Mouse (Mus musculus) MEL (cell line): ENCODE results near the gene Hspa1b. TPM values are rescaled to one million over a fixed set of nuclear protein-coding genes. Genes with fewer than 3 reads are reported as not detected.

Experiments used
- DNase-seq: peaks from one replicate; pipeline ENCODE4 v3.0.0; 2011; ENCODE audit warnings: low read depth, low spot score
- H3K27ac ChIP-seq: 2 replicates; pipeline ENCODE4 v1.5.1; 2012; ENCODE audit warnings: low read depth, mild to moderate bottlenecking, control low read depth, low read length, moderate library complexity; ENCODE audit not compliant: control insufficient read depth
- H3K27me3 ChIP-seq, 2 experiments: fragments of 150-350 bp in 1 of 2; sonication (generic) in 1 of 2; 2 replicates each; pipeline ENCODE4 v1.6.1; 2012; ENCODE audit warnings: low read length in 2 of 2, mild to moderate bottlenecking in 2 of 2, improper control_type of control experiment in 1 of 2, moderate library complexity in 1 of 2; ENCODE audit not compliant: insufficient read depth in 2 of 2, control insufficient read depth in 1 of 2
- H3K36me3 ChIP-seq, 2 experiments: 2 replicates each; pipeline ENCODE4 v1.6.1; 2012 to 2014; ENCODE audit warnings: low read length in 2 of 2, improper control_type of control experiment in 1 of 2, inconsistent platforms in 1 of 2, mild to moderate bottlenecking in 1 of 2; ENCODE audit not compliant: insufficient read depth in 2 of 2, control insufficient read depth in 1 of 2
- H3K4me1 ChIP-seq, 2 experiments: fragments of 150-350 bp in 1 of 2; sonication (generic) in 1 of 2; 2 replicates each; pipeline ENCODE4 v1.6.1; 2012; ENCODE audit warnings: low read length in 2 of 2, improper control_type of control experiment in 1 of 2, mild to moderate bottlenecking in 1 of 2; ENCODE audit not compliant: insufficient read depth in 2 of 2, control insufficient read depth in 1 of 2
- H3K4me3 ChIP-seq, 2 experiments: fragments of 150-350 bp in 1 of 2; sonication (generic) in 1 of 2; 2 replicates each; pipeline ENCODE4 v1.5.1; 2012; ENCODE audit warnings: low read depth in 2 of 2, low read length in 2 of 2, mild to moderate bottlenecking in 2 of 2, moderate library complexity in 2 of 2, control low read depth in 1 of 2, improper control_type of control experiment in 1 of 2; ENCODE audit not compliant: control insufficient read depth in 1 of 2, insufficient read depth in 1 of 2
- H3K79me2 ChIP-seq: 2 replicates; pipeline ENCODE4 v1.6.1; 2012; ENCODE audit warnings: mild to moderate bottlenecking, low read length, moderate library complexity; ENCODE audit not compliant: control insufficient read depth, poor library complexity, insufficient read depth
- H3K9ac ChIP-seq: 2 replicates; pipeline ENCODE4 v1.6.1; 2012; ENCODE audit warnings: low read depth, mild to moderate bottlenecking, control low read depth, low read length, moderate library complexity; ENCODE audit not compliant: control insufficient read depth, poor library complexity, severe bottlenecking
- H3K9me3 ChIP-seq: fragments of 150-350 bp; sonication (generic); replicated peaks from 2 replicates; pipeline ENCODE4 v1.6.1; 2012; ENCODE audit warnings: mild to moderate bottlenecking, low read length, improper control_type of control experiment, moderate library complexity; ENCODE audit not compliant: insufficient read depth
- BHLHE40 ChIP-seq: IDR thresholded peaks from 2 replicates; pipeline ENCODE4 v1.6.1; 2012; ENCODE audit warnings: low read depth, mild to moderate bottlenecking, inconsistent platforms, low read length, improper control_type of control experiment, borderline replicate concordance
- CTCF ChIP-seq, 3 experiments: IDR thresholded peaks in 2 of 3; conservative IDR thresholded peaks in 1 of 3; 2 replicates each; pipeline ENCODE4 v1.5.1; 2011 to 2012; ENCODE audit warnings: low read length in 3 of 3, low read depth in 2 of 3, mild to moderate bottlenecking in 2 of 3, improper control_type of control experiment in 1 of 3, inconsistent platforms in 1 of 3, mixed read lengths in 1 of 3, moderate library complexity in 1 of 3; ENCODE audit not compliant: control insufficient read depth in 1 of 3, insufficient read depth in 1 of 3, poor library complexity in 1 of 3, severe bottlenecking in 1 of 3
- E2F4 ChIP-seq: IDR thresholded peaks from 2 replicates; pipeline ENCODE4 v1.6.1; 2011; ENCODE audit warnings: low read depth, low read length, improper control_type of control experiment, borderline replicate concordance
- ELF1 ChIP-seq: IDR thresholded peaks from 2 replicates; pipeline ENCODE4 v1.6.1; 2014; ENCODE audit warnings: low read depth, mild to moderate bottlenecking, inconsistent platforms, low read length, improper control_type of control experiment, moderate library complexity
- GABPA ChIP-seq: IDR thresholded peaks from 2 replicates; pipeline ENCODE4 v1.6.1; 2012; ENCODE audit warnings: low read depth, mild to moderate bottlenecking, inconsistent platforms, low read length, improper control_type of control experiment, moderate library complexity
- GATA1 ChIP-seq: IDR thresholded peaks from 2 replicates; pipeline ENCODE4 v1.6.1; 2011; ENCODE audit warnings: low read depth, low read length, improper control_type of control experiment
- HCFC1 ChIP-seq: IDR thresholded peaks from 2 replicates; pipeline ENCODE4 v1.6.1; 2012; ENCODE audit warnings: low read depth, mild to moderate bottlenecking, inconsistent platforms, low read length, improper control_type of control experiment, moderate library complexity
- JUND ChIP-seq: IDR thresholded peaks from 2 replicates; pipeline ENCODE4 v1.6.1; 2011; ENCODE audit warnings: low read depth, mild to moderate bottlenecking, improper control_type of control experiment, low read length
- KAT2A ChIP-seq: conservative IDR thresholded peaks from 2 replicates; pipeline ENCODE4 v1.6.1; 2012; ENCODE audit warnings: low read depth, low read length, improper control_type of control experiment, inconsistent platforms
- MAFK ChIP-seq: IDR thresholded peaks from 2 replicates; pipeline ENCODE4 v1.6.1; 2011; ENCODE audit warnings: low read depth, mild to moderate bottlenecking, low read length, improper control_type of control experiment, borderline replicate concordance
- MAZ ChIP-seq: IDR thresholded peaks from 2 replicates; pipeline ENCODE4 v1.6.1; 2012; ENCODE audit warnings: low read depth, mild to moderate bottlenecking, inconsistent platforms, low read length, improper control_type of control experiment
- MEF2A ChIP-seq: IDR thresholded peaks from 2 replicates; pipeline ENCODE4 v1.6.1; 2014; ENCODE audit warnings: low read depth, mild to moderate bottlenecking, inconsistent platforms, low read length, improper control_type of control experiment; ENCODE audit not compliant: poor library complexity, insufficient replicate concordance, severe bottlenecking; ENCODE audit errors: extremely low read depth
- MXI1 ChIP-seq: IDR thresholded peaks from 2 replicates; pipeline ENCODE4 v1.6.1; 2011; ENCODE audit warnings: mild to moderate bottlenecking, low read depth, low read length, improper control_type of control experiment
- NELFE ChIP-seq: IDR thresholded peaks from 2 replicates; pipeline ENCODE4 v1.6.1; 2011; ENCODE audit warnings: low read depth, low read length, improper control_type of control experiment
- POLR2A ChIP-seq, 2 experiments: IDR thresholded peaks; 2 replicates each; pipeline ENCODE4 v1.6.1; 2011 to 2012; ENCODE audit warnings: low read length in 2 of 2, mild to moderate bottlenecking in 2 of 2, control low read depth in 1 of 2, improper control_type of control experiment in 1 of 2, low read depth in 1 of 2, moderate library complexity in 1 of 2; ENCODE audit not compliant: control insufficient read depth in 1 of 2, insufficient read depth in 1 of 2, poor library complexity in 1 of 2
- POLR2AphosphoS2 ChIP-seq: IDR thresholded peaks from 2 replicates; pipeline ENCODE4 v1.6.1; 2011; ENCODE audit warnings: low read length, improper control_type of control experiment
- POLR2AphosphoS5 ChIP-seq: IDR thresholded peaks from 2 replicates; pipeline ENCODE4 v1.6.1; 2012; ENCODE audit warnings: low read depth, borderline replicate concordance, mild to moderate bottlenecking, inconsistent platforms, low read length, moderate library complexity, mixed read lengths
- RCOR1 ChIP-seq: IDR thresholded peaks from 2 replicates; pipeline ENCODE4 v1.6.1; 2012; ENCODE audit warnings: low read depth, mild to moderate bottlenecking, inconsistent platforms, low read length, improper control_type of control experiment
- SMC3 ChIP-seq: IDR thresholded peaks from 2 replicates; pipeline ENCODE4 v1.6.1; 2011; ENCODE audit warnings: low read depth, low read length, improper control_type of control experiment
- TBP ChIP-seq: IDR thresholded peaks from 2 replicates; pipeline ENCODE4 v1.8.0; 2011; ENCODE audit warnings: low read depth, low read length, improper control_type of control experiment
- UBTF ChIP-seq: IDR thresholded peaks from 2 replicates; pipeline ENCODE4 v1.6.1; 2012; ENCODE audit warnings: low read depth, mild to moderate bottlenecking, inconsistent platforms, low read length, improper control_type of control experiment, moderate library complexity, borderline replicate concordance; ENCODE audit not compliant: insufficient read depth
- USF1 ChIP-seq: IDR thresholded peaks from 2 replicates; pipeline ENCODE4 v1.6.1; 2014; ENCODE audit warnings: low read depth, mild to moderate bottlenecking, inconsistent platforms, low read length, improper control_type of control experiment, moderate library complexity
- USF2 ChIP-seq, 2 experiments: IDR thresholded peaks; 2 replicates each; pipeline ENCODE4 v1.6.1; 2011 to 2012; ENCODE audit warnings: improper control_type of control experiment in 2 of 2, low read length in 2 of 2, borderline replicate concordance in 1 of 2, inconsistent platforms in 1 of 2, low read depth in 1 of 2, mild to moderate bottlenecking in 1 of 2; ENCODE audit not compliant: insufficient read depth in 1 of 2
- ZC3H11A ChIP-seq: IDR thresholded peaks from 2 replicates; pipeline ENCODE4 v1.6.1; 2012; ENCODE audit warnings: low read depth, mild to moderate bottlenecking, inconsistent platforms, low read length, improper control_type of control experiment
- ZKSCAN1 ChIP-seq: IDR thresholded peaks from 2 replicates; pipeline ENCODE4 v1.6.1; 2012; ENCODE audit warnings: low read depth, mild to moderate bottlenecking, inconsistent platforms, low read length, improper control_type of control experiment, moderate library complexity
- ZMIZ1 ChIP-seq: IDR thresholded peaks from 2 replicates; pipeline ENCODE4 v1.6.1; 2012; ENCODE audit warnings: low read depth, mild to moderate bottlenecking, inconsistent platforms, low read length, improper control_type of control experiment, moderate library complexity
- ZNF384 ChIP-seq: IDR thresholded peaks from 2 replicates; pipeline ENCODE4 v1.6.1; 2012; ENCODE audit warnings: low read depth, mild to moderate bottlenecking, inconsistent platforms, low read length, improper control_type of control experiment
- polyA plus RNA-seq, 2 experiments: library from polyadenylated mRNA; stranded (reverse) in 1 of 2; unstranded in 1 of 2; fragments of >175 nt in 1 of 2; fragments of >200 nt in 1 of 2; gene quantifications; 2 replicates each; pipeline versions ENCODE4 v1.2.1 to v1.2.4; 2012; ENCODE audit warnings: low replicate concordance in 2 of 2, low read depth in 1 of 2; ENCODE audit not compliant: insufficient read length in 2 of 2, insufficient read depth in 1 of 2, missing spikeins in 1 of 2
- total RNA-seq: library from RNA; depleted of rRNA; stranded (reverse); fragments of 300-350 nt; gene quantifications from 2 replicates; pipeline ENCODE4 v1.2.3, GENCODE M21; 2012

The Hspa1b gene
- total and polyA plus RNA-seq, 3 experiments: 0.04 TPM; not detected in 2

GRCm38 (mm10) chr17:34965627-34966026 lies 6.6 kb upstream of the Hspa1b start:
- TF ChIP-seq MEF2A: no peak
- no peak for TF ChIP-seq E2F4
- no peak for TF ChIP-seq NELFE
- TF ChIP-seq MAFK: no peak
- no peak for TF ChIP-seq CTCF (IDR thresholded peaks at IDR 0.05 in 2 of 3, conservative IDR thresholded peaks at IDR 0.05 in 1 of 3; ENCODE audit: control insufficient read depth in 1 of 3, insufficient read depth in 1 of 3, low read depth in 2 of 3, low read length in 3 of 3, poor library complexity in 1 of 3, severe bottlenecking in 1 of 3)
- TF ChIP-seq KAT2A: no peak
- TF ChIP-seq USF1: no peak
- no peak for TF ChIP-seq JUND
- TF ChIP-seq HCFC1: no peak
- TF ChIP-seq SMC3: no peak
- no peak for TF ChIP-seq ZMIZ1
- TF ChIP-seq ZC3H11A: no peak
- Histone ChIP-seq H3K4me1 (peaks cover 0 to 4% of the 10 kb centered on the region in 2 experiments; a peak in 1 of 4 replicates), H3K36me3 (no peaks in the 10 kb centered on the region), H3K79me2 (no peaks in the 10 kb centered on the region), H3K9ac (no peak overlapping the region), H3K9me3 (no peaks in the 10 kb centered on the region), H3K27me3 (no peaks in the 10 kb centered on the region), H3K4me3 (no peak overlapping the region), H3K27ac (no peak overlapping the region)
- no peak for DNase-seq

- Histone ChIP-seq H3K36me3 (no peaks in the 10 kb centered on the region), H3K9ac (no peak overlapping the region), H3K4me1 (peaks cover 0 to 4% of the 10 kb centered on the region in 2 experiments; a peak in 1 of 4 replicates), H3K4me3 (no peak overlapping the region), H3K27me3 (no peaks in the 10 kb centered on the region), H3K79me2 (no peaks in the 10 kb centered on the region), H3K9me3 (no peaks in the 10 kb centered on the region), H3K27ac (no peak overlapping the region)
- TF ChIP-seq ZNF384 (no peak), BHLHE40 (no peak), HCFC1 (no peak), ZMIZ1 (no peak), NELFE (no peak), ZKSCAN1 (no peak)
- no peak for DNase-seq
These were observed 5.6 kb upstream of the Hspa1b start for GRCm38 (mm10) chr17:34964640-34965049.

- DNase-seq: no peak
- no peaks in the 10 kb centered on the region for H3K79me2 ChIP-seq
- H3K9ac ChIP-seq: no peak overlapping the region
- H3K4me1 ChIP-seq: peaks cover 0 to 4% of the 10 kb centered on the region in 2 experiments; a peak in 1 of 4 replicates
- no peak overlapping the region for H3K4me3 ChIP-seq
- no peaks in the 10 kb centered on the region for H3K27me3 ChIP-seq
- H3K9me3 ChIP-seq: no peaks in the 10 kb centered on the region
- H3K36me3 ChIP-seq: no peaks in the 10 kb centered on the region
- H3K27ac ChIP-seq: no peak overlapping the region
- TF ChIP-seq MXI1 (no peak), MAZ (no peak), USF2 (IDR thresholded peaks at IDR 0.05; ENCODE audit: borderline replicate concordance in 1 of 2, insufficient read depth in 1 of 2, low read depth in 1 of 2, low read length in 2 of 2) (no peak), ZC3H11A (no peak), POLR2A (IDR thresholded peaks at IDR 0.05; ENCODE audit: control insufficient read depth in 1 of 2, insufficient read depth in 1 of 2, low read depth in 1 of 2, low read length in 2 of 2, poor library complexity in 1 of 2) (no peak), ELF1 (no peak), UBTF (no peak), USF1 (no peak), POLR2AphosphoS5 (no peak), TBP (no peak), POLR2AphosphoS2 (no peak), GABPA (no peak), RCOR1 (no peak), MEF2A (no peak), GATA1 (no peak)
These were observed 3.8 kb upstream of the Hspa1b start for GRCm38 (mm10) chr17:34962841-34963240.
